ENCODE assay signal across 28 mouse cellular contexts in the genomic region with DNA sequence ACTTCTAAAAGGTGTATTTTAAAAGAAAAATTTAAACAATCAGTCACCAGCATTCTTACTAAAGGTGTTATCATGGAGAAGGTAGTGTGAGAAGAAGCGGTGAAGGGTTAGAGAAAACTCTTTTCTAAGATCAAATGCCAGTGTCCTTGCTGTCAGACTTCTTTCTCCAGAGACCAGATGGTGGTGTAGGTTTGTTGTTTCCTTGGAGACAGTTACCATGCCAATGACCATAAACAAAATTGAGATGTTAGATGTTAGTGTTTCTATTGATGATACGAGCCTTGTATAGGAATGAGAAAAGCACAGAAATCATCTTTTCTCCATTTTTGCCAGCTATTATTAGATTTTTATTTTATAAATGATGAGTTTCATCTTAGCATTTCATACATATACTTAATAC.
DNase-seq lines count a peak whose midpoint lies in the region; ATAC-seq and TF ChIP-seq lines count a peak whose summit lies in the region.
"Had no signal": no experiment of that assay in that cellular context is flagged by ENCODE, and none has a peak within 500 bp of the region (broad histone marks: within the 10 kb centered on the region; RNA-seq: fewer than 3 reads in every experiment).

No protein-coding gene starts in this region.

- no peaks in the 10 kb centered on the region for H3K27me3 ChIP-seq in hindbrain, postnatal 0 days (ENCODE audit: insufficient read depth, low read length)
- H3K27me3 ChIP-seq in hindbrain, embryonic 14.5 days (ENCODE audit: control insufficient read depth, insufficient read depth, low read length): no peaks in the 10 kb centered on the region
- no peaks in the 10 kb centered on the region for H3K27me3 ChIP-seq in midbrain, embryonic 15.5 days (replicated peaks)
- H3K27me3 ChIP-seq: embryonic facial prominence, embryonic 13.5 days; heart, embryonic 13.5 days; neural tube, embryonic 12.5 days had no signal

- peak; percentile 32 for DNase-seq in embryo, embryonic 10.5 days (ENCODE audit: low spot score)
- no peak for DNase-seq in embryo, embryonic 11 days
- peak; percentile 12 for DNase-seq in hindbrain, postnatal 0 days (ENCODE audit: low spot score)
- DNase-seq in hindbrain, embryonic 14.5 days (ENCODE audit: low spot score): no peak
- DNase-seq in R1 (ENCODE audit: low read depth, low spot score): peak; percentile 5
- peak; percentile 19 for DNase-seq in mesoderm, embryonic 11.5 days (ENCODE audit: low read depth, low spot score)
- no peak for DNase-seq in kidney, adult 11 months
- DNase-seq: adrenal gland, postnatal 10 days; cerebellum, adult 2 months; cerebellum, postnatal 36 days; gastrocnemius, adult 2 months; heart, adult 2 months; heart, postnatal 10 days; kidney, postnatal 14 days; liver; lung, adult 2 months; lung, postnatal 10 days; thymus, postnatal 4 days had no signal

- 0 out of 2 replicates have a peak, but pooled peaks have one; percentile 29 for ATAC-seq in hindbrain, postnatal 0 days
- no peak for ATAC-seq in hindbrain, embryonic 14.5 days (ENCODE audit: low FRiP score)
- no peak for ATAC-seq in midbrain, embryonic 15.5 days (replicated peaks)
- ATAC-seq: intestine, postnatal 0 days had no signal

- H3K9ac ChIP-seq in hindbrain, postnatal 0 days (replicated peaks; ENCODE audit: low read length): no peak overlapping the region
- H3K9ac ChIP-seq in hindbrain, embryonic 14.5 days: no peak overlapping the region
- no peak overlapping the region for H3K9ac ChIP-seq in midbrain, embryonic 15.5 days
- H3K9ac ChIP-seq: embryonic facial prominence, embryonic 13.5 days; heart, embryonic 13.5 days; liver, embryonic 14.5 days; neural tube, embryonic 12.5 days had no signal

- H3K4me3 ChIP-seq in hindbrain, postnatal 0 days (ENCODE audit: low read length): no peak overlapping the region
- no peak overlapping the region for H3K4me3 ChIP-seq in hindbrain, embryonic 14.5 days (replicated peaks; ENCODE audit: low read length)
- no peak overlapping the region for H3K4me3 ChIP-seq in midbrain, embryonic 15.5 days
- H3K4me3 ChIP-seq: embryonic facial prominence, embryonic 13.5 days; gastrocnemius, adult 2 months; heart, adult 2 months; heart, embryonic 13.5 days; hindbrain, embryonic 10.5 days; myocyte; neural tube, embryonic 12.5 days had no signal

- H3K36me3 ChIP-seq in hindbrain, postnatal 0 days (ENCODE audit: insufficient read depth, low read length): no peaks in the 10 kb centered on the region
- no peaks in the 10 kb centered on the region for H3K36me3 ChIP-seq in hindbrain, embryonic 14.5 days (replicated peaks; ENCODE audit: control insufficient read depth, insufficient read depth)
- H3K36me3 ChIP-seq in midbrain, embryonic 15.5 days (replicated peaks): no peaks in the 10 kb centered on the region
- H3K36me3 ChIP-seq: embryonic facial prominence, embryonic 13.5 days; G1E; heart, embryonic 13.5 days; hindbrain, embryonic 10.5 days; neural tube, embryonic 12.5 days had no signal

- TF ChIP-seq CTCF in hindbrain, postnatal 0 days (IDR thresholded peaks at IDR 0.05; ENCODE audit: low read depth): no peak

- no peak overlapping the region for H3K27ac ChIP-seq in hindbrain, postnatal 0 days
- H3K27ac ChIP-seq in hindbrain, embryonic 14.5 days: no peak overlapping the region
- H3K27ac ChIP-seq in midbrain, embryonic 15.5 days: no peak overlapping the region
- H3K27ac ChIP-seq: embryonic facial prominence, embryonic 13.5 days; gastrocnemius, adult 2 months; heart, adult 2 months; heart, embryonic 13.5 days; hindbrain, embryonic 10.5 days; liver, embryonic 14.5 days; macrophage; neural tube, embryonic 12.5 days had no signal

- WGBS in hindbrain, postnatal 0 days: 55% methylated on average over 2 of the region's 2 CpGs
- 44% methylated on average over 2 of the region's 2 CpGs for WGBS in hindbrain, embryonic 14.5 days
- WGBS in midbrain, embryonic 15.5 days: 45% methylated on average over 2 of the region's 2 CpGs

- H3K4me2 ChIP-seq in hindbrain, postnatal 0 days (ENCODE audit: low read depth, low read length): no peak overlapping the region
- H3K4me2 ChIP-seq in hindbrain, embryonic 14.5 days (replicated peaks): no peak overlapping the region
- H3K4me2 ChIP-seq in midbrain, embryonic 15.5 days: no peak overlapping the region
- H3K4me2 ChIP-seq: embryonic facial prominence, embryonic 13.5 days; heart, embryonic 13.5 days; neural tube, embryonic 12.5 days had no signal

- no peaks in the 10 kb centered on the region for H3K4me1 ChIP-seq in hindbrain, postnatal 0 days (ENCODE audit: insufficient read depth, low read length)
- no peaks in the 10 kb centered on the region for H3K4me1 ChIP-seq in hindbrain, embryonic 14.5 days (replicated peaks; ENCODE audit: control insufficient read depth, insufficient read depth, low read length)
- H3K4me1 ChIP-seq in midbrain, embryonic 15.5 days: 0 out of 2 replicates have a peak, but pooled peaks cover 3% of the 10 kb centered on the region
- H3K4me1 ChIP-seq: embryonic facial prominence, embryonic 13.5 days; heart, embryonic 13.5 days; hindbrain, embryonic 10.5 days; neural tube, embryonic 12.5 days had no signal

- H3K9me3 ChIP-seq in hindbrain, postnatal 0 days (ENCODE audit: low read length): no peaks in the 10 kb centered on the region
- no peaks in the 10 kb centered on the region for H3K9me3 ChIP-seq in hindbrain, embryonic 14.5 days (ENCODE audit: control insufficient read depth, low read length)
- H3K9me3 ChIP-seq in midbrain, embryonic 15.5 days: no peaks in the 10 kb centered on the region
- H3K9me3 ChIP-seq: embryonic facial prominence, embryonic 13.5 days; G1E; heart, embryonic 13.5 days; hindbrain, embryonic 10.5 days; neural tube, embryonic 12.5 days had no signal

Comparison
In these comparisons a context has a peak if more than half of its experiments do, and no peak if none do; other contexts are left out.
1. DNase-seq: peak in embryo, embryonic 10.5 days (single experiment), hindbrain, postnatal 0 days (single experiment), R1 (single experiment) and mesoderm, embryonic 11.5 days (single experiment); none in embryo, embryonic 11 days (single experiment), hindbrain, embryonic 14.5 days (single experiment) and kidney, adult 11 months (single experiment).